Mouse (Mus musculus) testis, adult 2 months (tissue): Measurements from ENCODE around the gene Slc10a7.

ENCODE experiments used
- CTCF ChIP-seq: fragments of 200-500 bp; IDR thresholded peaks from 2 replicates; pipeline ENCODE4 v1.5.1; 2012; ENCODE audit warnings: low read depth, mild to moderate bottlenecking, inconsistent platforms, low read length, moderate library complexity; ENCODE audit not compliant: control insufficient read depth, insufficient read depth, insufficient replicate concordance
- POLR2A ChIP-seq: fragments of 200-500 bp; IDR thresholded peaks from 2 replicates; pipeline ENCODE4 v1.6.1; 2012; ENCODE audit warnings: low read depth, mild to moderate bottlenecking, inconsistent platforms, low read length, moderate library complexity; ENCODE audit not compliant: control insufficient read depth

GRCm38 (mm10) chr8:78627793-78628192 lies 118.6 kb downstream of the Slc10a7 start:
- TF ChIP-seq CTCF (no peak), POLR2A (no peak)
